Mouse (Mus musculus): ENCODE data around the gene Kat8. TPM values are rescaled to one million over a fixed set of nuclear protein-coding genes. Genes with fewer than 3 reads are reported as not detected.

Gene Kat8
- polyA plus RNA-seq, 1 experiment, result 18.7 TPM

DNA sequence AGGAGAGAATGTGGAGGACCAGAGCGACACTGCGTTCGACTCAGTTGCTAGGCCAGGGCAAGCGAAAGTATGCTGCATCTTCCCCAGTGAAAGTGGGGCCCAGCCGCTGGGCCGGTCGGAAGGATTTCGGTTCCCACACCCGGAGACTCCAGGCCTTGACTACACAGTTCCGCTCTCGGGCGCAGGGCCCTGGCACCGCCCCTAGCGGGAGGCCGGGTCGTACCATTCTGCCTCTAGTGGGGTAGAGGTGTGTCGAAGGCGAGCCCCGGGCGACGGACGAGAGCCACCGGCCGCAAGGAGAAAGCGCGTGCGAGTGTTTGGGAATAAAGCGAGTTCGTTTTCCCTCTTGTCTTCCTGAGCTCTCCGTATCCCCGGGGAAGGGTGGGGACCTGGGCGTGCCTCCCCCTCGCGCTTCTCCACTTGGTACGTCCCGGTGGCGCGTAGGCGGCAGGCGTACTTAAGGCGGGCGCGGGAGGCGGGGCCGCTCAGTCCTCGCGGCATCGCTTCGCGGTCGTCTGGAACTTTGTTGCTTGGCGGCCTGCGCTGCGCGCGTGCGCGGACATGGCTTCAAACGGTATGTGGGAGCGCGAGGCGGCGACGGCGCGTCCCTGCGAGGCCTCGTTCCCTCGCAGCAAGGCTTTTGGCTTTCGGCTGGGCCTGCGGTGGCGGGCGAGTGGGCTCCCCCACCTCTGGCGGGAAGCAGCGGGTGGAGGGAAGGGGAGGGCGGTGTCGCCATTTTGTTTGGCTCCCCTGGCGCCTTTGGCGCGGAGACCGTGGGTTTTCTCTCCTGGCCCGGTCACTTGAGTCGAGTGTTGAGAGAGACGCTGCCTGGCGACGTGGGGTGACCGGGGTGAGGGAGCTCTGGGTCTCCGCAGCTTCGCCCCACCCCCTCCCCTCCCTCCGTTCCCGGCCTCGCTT lies 54.9 kb downstream of the Kat8 start, which contains the start of gene Fus:
Fus (plus strand) TSS at position 454 of the 918 bp plus-strand sequence.
- peak; percentile 26 for TF ChIP-seq MAX (IDR thresholded peaks at IDR 0.05)
- no peak for TF ChIP-seq CTCF (IDR thresholded peaks at IDR 0.05; ENCODE audit: control insufficient read depth, insufficient read depth, insufficient read length)
- Histone ChIP-seq H3K4me3 (ENCODE audit: insufficient read depth, poor library complexity, severe bottlenecking) (peak within 1 kb of the TSS; percentile 82), H3K36me3 (ENCODE audit: control insufficient read depth, insufficient read depth) (peaks cover 39% of the 10 kb centered on the region), H3ac (ENCODE audit: control insufficient read depth, insufficient read length, low read depth) (peak within 1 kb of the TSS; percentile 92), H3K27me3 (ENCODE audit: control insufficient read depth, insufficient read depth, insufficient read length) (no peaks in the 10 kb centered on the region), H3K79me2 (ENCODE audit: control insufficient read depth, insufficient read depth) (peaks cover 50% of the 10 kb centered on the region), H3K79me3 (ENCODE audit: low read depth) (peaks cover 42% of the 10 kb centered on the region)

DNA sequence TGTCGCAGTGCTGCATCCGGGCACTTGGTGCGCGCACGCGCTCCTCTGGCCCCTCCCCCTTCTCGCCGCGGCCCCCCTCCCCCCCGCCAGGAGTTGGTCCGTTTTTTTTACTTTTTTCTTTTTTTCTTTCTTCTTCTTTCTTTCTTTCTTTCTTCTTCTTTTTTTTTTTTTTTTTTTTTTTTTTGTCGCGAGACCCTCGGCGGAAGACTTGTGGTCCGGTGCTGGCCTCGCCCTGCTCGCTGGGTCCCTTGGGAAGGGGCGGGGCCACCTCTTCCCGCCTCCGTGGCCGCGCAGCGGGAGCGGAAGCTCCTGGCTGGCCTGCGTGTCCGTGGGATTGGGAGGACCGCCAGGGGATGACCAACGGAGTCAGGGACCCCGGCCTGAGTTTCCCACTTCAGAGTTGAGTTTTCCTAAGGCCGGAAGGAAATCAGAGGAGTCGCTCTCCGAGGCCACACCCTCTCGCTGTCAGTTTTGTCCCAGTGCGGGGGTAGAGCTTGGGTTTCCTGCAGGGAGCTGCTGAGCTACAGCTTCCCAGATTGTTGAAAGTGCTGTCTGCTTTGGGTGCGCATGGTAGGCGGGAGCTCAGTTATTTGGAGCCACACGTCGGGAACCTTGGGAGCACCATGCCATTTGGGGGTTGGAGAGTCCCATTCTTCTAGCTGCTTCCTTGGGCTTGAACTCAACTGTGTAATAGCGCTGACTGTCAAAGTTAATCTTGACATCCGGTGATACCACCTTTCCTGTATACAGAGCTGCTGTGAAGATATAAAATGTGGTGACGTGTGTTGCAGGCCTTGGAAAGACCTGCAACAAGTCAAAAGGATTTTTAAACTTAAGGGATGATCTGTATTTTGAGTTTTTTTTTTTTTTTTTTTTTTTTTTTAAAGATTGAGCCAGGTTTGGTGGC lies 55.9 kb downstream of the Kat8 start:
- peaks cover 51% of the 10 kb centered on the region for H3K79me3 ChIP-seq (ENCODE audit: low read depth)
- H3K27me3 ChIP-seq (ENCODE audit: control insufficient read depth, insufficient read depth, insufficient read length), result no peaks in the 10 kb centered on the region
- peak overlapping the region; percentile 90 for H3ac ChIP-seq (ENCODE audit: control insufficient read depth, insufficient read length, low read depth)
- peaks cover 48% of the 10 kb centered on the region for H3K36me3 ChIP-seq (ENCODE audit: control insufficient read depth, insufficient read depth)
- no peak for TF ChIP-seq FOSL1 (IDR thresholded peaks at IDR 0.05; ENCODE audit: insufficient read depth, low read length, poor library complexity, severe bottlenecking)
- TF ChIP-seq MAX (IDR thresholded peaks at IDR 0.05), result no peak
- TF ChIP-seq MYOG (IDR thresholded peaks at IDR 0.05; ENCODE audit: control insufficient read depth, extremely low read depth, insufficient read length), result no peak
- no peak for TF ChIP-seq CTCF (IDR thresholded peaks at IDR 0.05; ENCODE audit: control insufficient read depth, insufficient read depth, insufficient read length)
- TF ChIP-seq USF1 (IDR thresholded peaks at IDR 0.05; ENCODE audit: low read depth), result no peak
- no peak for TF ChIP-seq CEBPB (IDR thresholded peaks at IDR 0.05; ENCODE audit: low read depth)
- no peak for TF ChIP-seq MYOD1 (IDR thresholded peaks at IDR 0.05; ENCODE audit: control insufficient read depth, insufficient read length, low read depth)
- peak overlapping the region; percentile 82 for H3K4me3 ChIP-seq (ENCODE audit: insufficient read depth, poor library complexity, severe bottlenecking)
- H3K79me2 ChIP-seq (ENCODE audit: control insufficient read depth, insufficient read depth), result peaks cover 59% of the 10 kb centered on the region

DNA sequence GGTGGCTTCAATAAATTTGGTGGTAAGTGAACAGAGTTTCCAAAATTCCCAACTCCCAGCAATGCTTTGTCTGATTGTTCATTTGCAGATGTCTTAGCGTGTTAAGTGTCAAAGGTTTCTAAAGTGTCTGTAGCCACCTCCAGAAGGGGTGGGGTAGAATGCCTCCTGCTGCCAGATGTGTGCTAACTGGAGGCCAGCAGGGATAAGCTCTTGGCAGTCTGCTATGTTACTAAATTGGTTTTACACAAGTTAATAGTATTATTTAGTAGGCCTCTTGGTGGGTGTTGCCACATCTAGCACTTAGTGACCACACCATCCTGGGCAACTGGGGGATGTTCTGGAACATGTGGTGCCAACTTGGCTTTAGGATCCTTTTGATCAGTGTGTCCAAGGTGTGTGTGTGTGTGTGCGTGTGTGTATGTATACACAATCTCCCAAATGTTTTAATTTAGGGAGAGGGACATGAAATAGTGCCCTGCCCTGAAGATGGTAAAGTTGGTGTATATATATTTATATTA lies 62.2 kb downstream of the Kat8 start:
- H3K79me3 ChIP-seq (ENCODE audit: low read depth), result peaks cover 75% of the 10 kb centered on the region
- H3K79me2 ChIP-seq (ENCODE audit: control insufficient read depth, insufficient read depth), result peaks cover 99% of the 10 kb centered on the region
- TF ChIP-seq FOSL1 (IDR thresholded peaks at IDR 0.05; ENCODE audit: insufficient read depth, low read length, poor library complexity, severe bottlenecking), result no peak
- no peak for TF ChIP-seq CEBPB (IDR thresholded peaks at IDR 0.05; ENCODE audit: low read depth)
- no peak for TF ChIP-seq MAX (IDR thresholded peaks at IDR 0.05)
- no peak for TF ChIP-seq USF1 (IDR thresholded peaks at IDR 0.05; ENCODE audit: low read depth)
- TF ChIP-seq MYOD1 (IDR thresholded peaks at IDR 0.05; ENCODE audit: control insufficient read depth, insufficient read length, low read depth), result no peak
- TF ChIP-seq MYOG (IDR thresholded peaks at IDR 0.05; ENCODE audit: control insufficient read depth, extremely low read depth, insufficient read length), result no peak
- no peak for TF ChIP-seq CTCF (IDR thresholded peaks at IDR 0.05; ENCODE audit: control insufficient read depth, insufficient read depth, insufficient read length)
- H3K4me3 ChIP-seq (ENCODE audit: insufficient read depth, poor library complexity, severe bottlenecking), result no peak overlapping the region
- H3K36me3 ChIP-seq (ENCODE audit: control insufficient read depth, insufficient read depth), result peaks cover 99% of the 10 kb centered on the region
- H3ac ChIP-seq (ENCODE audit: control insufficient read depth, insufficient read length, low read depth), result no peak overlapping the region
- H3K27me3 ChIP-seq (ENCODE audit: control insufficient read depth, insufficient read depth, insufficient read length), result no peaks in the 10 kb centered on the region

Other genes with a start within 250 kb of the Kat8 start
- gene Bcl7c, start 203.6 kb upstream of the Kat8 start, polyA plus RNA-seq (2012; fragmentation: generic; extraction: Trizol), result 132 TPM
- gene Ctf1, start 199.8 kb upstream of the Kat8 start, polyA plus RNA-seq (2012; fragmentation: generic; extraction: Trizol), result 9.2 TPM
- 0.13 TPM for gene Ctf2, start 180.3 kb upstream of the Kat8 start, polyA plus RNA-seq (2012; fragmentation: generic; extraction: Trizol)
- gene Fbxl19, start 168.0 kb upstream of the Kat8 start, polyA plus RNA-seq (2012; fragmentation: generic; extraction: Trizol), result 26.9 TPM
- 15.0 TPM for gene Orai3, start 142.7 kb upstream of the Kat8 start, polyA plus RNA-seq (2012; fragmentation: generic; extraction: Trizol)
- gene Setd1a, start 135.8 kb upstream of the Kat8 start, polyA plus RNA-seq (2012; fragmentation: generic; extraction: Trizol), result 20.9 TPM
- 1.4 TPM for gene Gm49388, start 126.9 kb upstream of the Kat8 start, polyA plus RNA-seq (2012; fragmentation: generic; extraction: Trizol)
- gene Hsd3b7, start 111.9 kb upstream of the Kat8 start, polyA plus RNA-seq (2012; fragmentation: generic; extraction: Trizol), result 8.3 TPM
- gene Stx4a, start 88.2 kb upstream of the Kat8 start, polyA plus RNA-seq (2012; fragmentation: generic; extraction: Trizol), result 50.8 TPM
- gene Stx1b, start 88.0 kb upstream of the Kat8 start, polyA plus RNA-seq (2012; fragmentation: generic; extraction: Trizol), result 0.01 TPM
- 15.2 TPM for gene Zfp646, start 36.3 kb upstream of the Kat8 start, polyA plus RNA-seq (2012; fragmentation: generic; extraction: Trizol)
- 12.1 TPM for gene Zfp668, start 35.7 kb upstream of the Kat8 start, polyA plus RNA-seq (2012; fragmentation: generic; extraction: Trizol)
- 0.50 TPM for gene Prss53, start 21.5 kb upstream of the Kat8 start, polyA plus RNA-seq (2012; fragmentation: generic; extraction: Trizol)
- not detected for gene Gm21974, start 17.1 kb upstream of the Kat8 start, polyA plus RNA-seq (2012; fragmentation: generic; extraction: Trizol)
- gene Vkorc1, start 16.9 kb upstream of the Kat8 start, polyA plus RNA-seq (2012; fragmentation: generic; extraction: Trizol), result 82.3 TPM
- gene Bckdk, start 8.4 kb upstream of the Kat8 start, polyA plus RNA-seq (2012; fragmentation: generic; extraction: Trizol), result 52.4 TPM
- gene Prss8, start 17.6 kb downstream of the Kat8 start, polyA plus RNA-seq (2012; fragmentation: generic; extraction: Trizol), result not detected
- 4.7 TPM for gene Prss36, start 34.2 kb downstream of the Kat8 start, polyA plus RNA-seq (2012; fragmentation: generic; extraction: Trizol)
- gene Fus, start 54.9 kb downstream of the Kat8 start, polyA plus RNA-seq (2012; fragmentation: generic; extraction: Trizol), result 468 TPM
- gene Pycard, start 81.4 kb downstream of the Kat8 start, polyA plus RNA-seq (2012; fragmentation: generic; extraction: Trizol), result 0.16 TPM
- gene Trim72, start 91.4 kb downstream of the Kat8 start, polyA plus RNA-seq (2012; fragmentation: generic; extraction: Trizol), result 0.83 TPM
- gene Itgam, start 150.1 kb downstream of the Kat8 start, polyA plus RNA-seq (2012; fragmentation: generic; extraction: Trizol), result not detected
- gene Gm49368, start 150.2 kb downstream of the Kat8 start, polyA plus RNA-seq (2012; fragmentation: generic; extraction: Trizol), result not detected
- not detected for gene Itgax, start 217.0 kb downstream of the Kat8 start, polyA plus RNA-seq (2012; fragmentation: generic; extraction: Trizol)
- gene Itgad, start 241.9 kb downstream of the Kat8 start, polyA plus RNA-seq (2012; fragmentation: generic; extraction: Trizol), result not detected

Data from C2C12 (cell line).